Mouse (Mus musculus): ENCODE data around the gene Lmtk2. TPM values are rescaled to one million over a fixed set of nuclear protein-coding genes. Genes with fewer than 3 reads are reported as not detected.

Gene Lmtk2
- total RNA-seq, 2 experiments from 2014 or later, result 26.0 to 27.2 TPM

GRCm38 (mm10) chr5:144162813-144163517 is 62.7 kb downstream of the Lmtk2 start:
- DNase-seq, result no peak
- intact Hi-C loops (cut with DNase I), result no loop called here

DNA sequence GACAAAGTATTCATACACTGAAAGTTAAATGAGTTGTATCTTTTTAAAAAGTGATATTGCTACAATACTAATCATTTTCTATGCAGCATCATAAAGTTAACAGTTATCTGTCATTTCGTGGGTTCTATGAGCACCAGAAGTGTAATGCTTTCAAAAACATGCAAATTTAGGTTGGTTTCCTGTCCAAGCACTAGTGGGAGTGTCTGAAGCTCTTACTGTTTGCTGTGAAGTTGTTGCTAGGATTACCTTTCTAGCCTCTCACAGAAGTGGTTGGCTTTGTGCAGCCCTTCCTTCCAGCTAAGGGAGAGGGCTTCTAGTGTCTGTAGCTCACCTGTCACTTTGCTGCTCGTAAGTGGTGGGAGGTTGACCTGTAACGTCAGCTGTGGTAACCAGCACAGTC is 65.5 kb downstream of the Lmtk2 start:
- no peak for DNase-seq
- intact Hi-C loops (cut with DNase I), result no loop called here

DNA sequence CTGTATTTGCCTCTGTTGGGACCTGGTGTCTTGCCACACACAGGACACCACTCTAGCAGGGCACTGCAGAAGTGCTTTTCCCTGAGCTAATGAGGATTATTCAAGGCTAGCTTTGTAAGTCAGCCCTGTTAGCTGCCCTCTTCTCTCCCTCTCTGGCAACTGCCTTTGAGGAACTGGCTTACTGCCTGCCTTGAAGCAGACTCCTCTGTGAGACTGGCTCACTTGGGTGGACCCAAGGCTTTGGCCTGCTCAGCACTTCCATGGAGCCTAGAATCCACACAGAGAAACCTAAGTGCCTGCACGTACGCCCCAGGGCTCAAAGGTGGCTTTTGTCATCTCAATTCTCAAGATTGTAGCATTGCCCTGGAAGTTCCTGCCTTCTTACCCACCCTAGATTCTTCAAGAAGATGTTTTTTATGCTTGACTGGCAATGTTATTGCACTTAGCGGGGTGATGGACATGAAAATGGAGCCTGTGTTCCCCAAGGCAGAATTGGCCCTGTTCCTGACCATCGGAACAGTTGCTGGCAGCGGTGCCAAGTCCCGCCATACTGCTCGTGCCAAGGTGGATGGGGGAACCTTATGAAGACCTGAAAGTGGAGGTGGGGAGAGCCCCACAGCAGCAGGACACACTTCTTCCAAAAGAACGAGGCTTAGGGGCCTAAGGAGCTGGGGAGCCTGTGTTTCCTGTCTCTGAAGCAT is 69.2 kb downstream of the Lmtk2 start:
- intact Hi-C loops (cut with DNase I), result no loop called here
- DNase-seq, result no peak

GRCm38 (mm10) chr5:144173648-144174047 is 73.4 kb downstream of the Lmtk2 start:
- intact Hi-C loops (cut with DNase I), result no loop called here
- DNase-seq, result no peak

DNA sequence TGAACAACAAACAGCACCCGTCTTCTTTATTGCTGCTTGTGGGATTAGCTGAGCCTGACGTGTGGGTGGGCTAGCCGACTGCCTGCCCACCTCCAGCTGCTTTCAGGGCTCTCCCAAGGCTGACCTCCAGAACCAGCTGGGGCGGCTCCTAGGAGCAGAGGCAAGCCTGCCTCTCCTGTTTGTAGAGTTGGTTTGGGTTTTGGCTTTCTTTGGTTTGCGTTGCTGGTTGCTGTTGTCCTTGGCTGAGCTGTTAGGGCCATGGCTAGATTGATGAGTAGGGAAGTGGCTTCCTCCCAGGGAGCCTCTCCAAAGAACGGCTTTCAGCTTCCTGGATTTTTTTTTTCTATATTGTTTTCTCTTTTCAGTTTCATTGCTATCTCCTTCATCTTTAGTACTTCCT is 78.0 kb downstream of the Lmtk2 start:
- intact Hi-C loops (cut with DNase I), result no loop called here
- no peak for DNase-seq

DNA sequence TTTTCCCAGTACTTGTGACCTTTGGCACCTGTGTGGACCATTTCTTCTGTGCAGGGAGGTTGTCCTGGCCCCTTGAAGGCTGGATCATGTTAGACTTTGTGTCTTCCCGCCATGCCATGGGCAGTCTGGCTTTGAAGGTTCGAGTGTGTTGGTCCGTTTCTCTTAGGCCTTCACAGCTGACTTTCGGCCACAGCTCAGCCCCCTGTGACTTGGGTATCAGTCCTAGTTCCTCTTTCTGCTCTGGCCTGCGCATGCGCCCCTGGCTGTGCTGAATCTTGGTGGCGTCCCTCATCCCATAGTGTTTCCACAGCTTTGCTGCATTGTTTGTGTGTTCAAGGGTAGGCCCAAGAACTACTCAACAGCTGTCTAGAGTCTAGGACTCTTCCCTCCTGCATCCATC is 81.0 kb downstream of the Lmtk2 start:
- DNase-seq, result no peak
- intact Hi-C loops (cut with DNase I), result no loop called here

DNA sequence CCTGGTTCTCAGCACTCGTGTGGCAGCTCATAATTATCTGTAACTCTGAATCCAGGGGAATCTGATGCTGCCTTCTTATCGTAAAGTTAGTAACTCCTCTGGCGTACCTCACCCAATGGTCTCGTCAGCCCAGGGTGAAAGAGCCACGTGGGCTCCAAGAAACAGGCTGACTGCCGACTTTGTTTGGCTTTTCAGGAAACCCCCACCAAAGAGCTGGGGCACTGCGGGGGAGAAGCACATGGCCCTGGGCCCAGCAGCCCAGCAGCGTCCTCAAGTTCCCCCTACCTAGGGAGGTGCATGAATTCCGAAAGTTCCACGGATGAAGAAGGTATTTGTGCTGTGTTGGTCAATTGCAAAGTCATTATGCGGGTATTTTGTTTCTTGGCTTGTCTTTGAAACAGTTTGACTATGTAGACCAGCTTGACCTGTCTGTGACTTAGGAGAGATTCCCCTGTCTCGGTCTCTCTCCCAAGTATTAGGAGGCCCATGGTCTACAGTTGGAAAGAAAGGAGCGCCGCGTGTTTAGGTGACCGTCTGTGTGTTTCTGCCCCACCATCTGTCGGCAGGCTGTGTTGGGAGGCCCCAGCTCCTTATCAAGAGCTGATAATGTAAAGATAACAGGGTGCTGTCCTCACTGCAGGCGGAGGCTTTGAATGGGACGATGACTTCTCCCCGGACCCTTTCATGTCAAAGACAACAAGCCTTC is 82.5 kb downstream of the Lmtk2 start:
- intact Hi-C loops (cut with DNase I), result no loop called here
- DNase-seq, result no peak

DNA sequence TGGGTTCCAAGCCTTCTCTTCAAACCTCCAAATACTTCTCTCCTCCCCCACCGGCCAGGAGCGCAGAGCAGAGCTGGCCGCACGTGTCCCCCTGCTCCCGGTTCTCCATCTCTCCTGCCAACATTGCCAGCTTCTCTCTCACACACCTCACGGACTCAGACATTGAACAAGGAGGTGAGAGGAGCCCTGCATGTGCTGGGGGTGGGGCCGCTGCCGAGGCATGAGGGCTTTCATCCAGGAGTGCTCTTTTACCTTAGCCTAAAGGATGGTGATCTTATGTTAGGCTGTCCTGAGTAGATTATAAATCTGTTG is 83.0 kb downstream of the Lmtk2 start:
- intact Hi-C loops (cut with DNase I), result no loop called here
- DNase-seq, result no peak

GRCm38 (mm10) chr5:144183647-144184335 is 83.6 kb downstream of the Lmtk2 start:
- no peak for DNase-seq
- intact Hi-C loops (cut with DNase I), result no loop called here

- intact Hi-C loops (cut with DNase I), result no loop called here
- DNase-seq, result no peak
Observed at GRCm38 (mm10) chr5:144184350-144185045, 84.3 kb downstream of the Lmtk2 start.

- intact Hi-C loops (cut with DNase I), result no loop called here
- no peak for DNase-seq
Observed at GRCm38 (mm10) chr5:144188422-144188821, 88.2 kb downstream of the Lmtk2 start.

- no peak for DNase-seq
- intact Hi-C loops (cut with DNase I), result no loop called here
Observed at GRCm38 (mm10) chr5:144189327-144189726, 89.1 kb downstream of the Lmtk2 start.

- DNase-seq, result peak in 1 of 2 experiments; percentile 18
- intact Hi-C loops (cut with DNase I), result no loop called here
Observed at GRCm38 (mm10) chr5:144189950-144190583, 89.8 kb downstream of the Lmtk2 start, which contains the start of gene Bhlha15. Bhlha15 (plus strand) TSS chr5:144190286.

- DNase-seq, result no peak
- intact Hi-C loops (cut with DNase I), result no loop called here
Observed at GRCm38 (mm10) chr5:144191026-144191425, 90.8 kb downstream of the Lmtk2 start.

GRCm38 (mm10) chr5:144192673-144193072 is 92.4 kb downstream of the Lmtk2 start:
- intact Hi-C loops (cut with DNase I), result no loop called here
- no peak for DNase-seq

GRCm38 (mm10) chr5:144194416-144194815 is 94.2 kb downstream of the Lmtk2 start:
- intact Hi-C loops (cut with DNase I), result no loop called here
- no peak for DNase-seq

DNA sequence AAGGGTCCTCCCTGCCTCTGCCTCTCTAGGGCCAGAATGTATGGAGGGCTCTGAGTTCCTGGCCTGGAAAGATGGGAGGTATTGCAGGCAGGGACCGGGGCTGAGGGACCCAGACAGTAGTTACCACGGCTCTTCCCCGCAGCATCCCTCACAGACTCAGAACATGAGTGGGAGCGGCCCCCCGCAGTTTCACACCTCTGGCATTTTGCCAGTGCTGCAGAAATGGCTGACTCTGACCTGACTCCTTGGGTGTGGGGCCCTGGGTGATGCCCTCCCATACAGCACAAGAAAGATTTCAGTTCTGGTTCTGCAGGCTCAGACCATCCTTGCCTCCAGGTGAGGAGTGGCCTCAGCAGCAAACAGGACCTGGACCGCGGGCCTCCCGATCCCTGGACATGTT is 95.3 kb downstream of the Lmtk2 start:
- intact Hi-C loops (cut with DNase I), result no loop called here
- DNase-seq, result no peak

DNA sequence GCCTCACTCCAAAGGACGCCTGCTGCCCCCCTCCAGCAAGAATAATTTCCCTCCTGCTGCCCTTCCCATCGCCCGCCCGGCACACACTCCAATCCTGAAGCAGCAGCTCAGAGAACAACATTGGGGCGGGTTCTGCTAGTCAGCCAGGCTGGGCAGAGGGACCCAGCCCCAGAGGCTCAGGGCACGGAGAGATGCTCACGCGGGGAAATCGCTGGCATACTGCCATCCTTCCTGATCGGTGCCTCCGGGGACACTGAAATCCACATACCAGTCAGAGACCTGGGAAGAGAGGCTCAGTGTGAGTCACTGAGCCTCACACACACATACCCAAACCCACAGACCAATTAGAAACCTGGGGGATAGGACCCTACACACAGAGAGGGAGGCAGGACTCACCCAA is 100.4 kb downstream of the Lmtk2 start:
- DNase-seq, result no peak
- intact Hi-C loops (cut with DNase I), result loop anchor here (10.0 kb wide), 1 partner anchor 534 kb away; no protein-coding TSS in a partner anchor

DNA sequence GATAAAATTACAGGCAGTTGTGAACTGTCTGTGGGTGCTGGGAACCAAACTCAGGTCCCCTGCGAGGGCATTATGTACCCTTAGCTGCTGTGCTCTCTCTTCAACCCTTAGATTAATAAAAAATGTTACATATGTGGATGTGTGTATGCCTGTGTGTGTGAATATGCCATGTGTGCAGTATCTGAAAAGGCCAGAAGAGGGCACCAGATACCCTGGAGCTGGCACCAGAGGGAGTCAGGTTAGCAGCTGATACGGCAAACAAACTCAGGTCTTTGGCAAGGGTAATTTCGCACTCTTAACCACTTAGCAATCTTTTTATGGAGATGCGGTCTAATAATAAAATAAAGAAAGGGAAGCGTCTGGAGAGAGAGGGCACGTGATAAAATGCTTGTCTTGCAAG is 102.2 kb downstream of the Lmtk2 start:
- DNase-seq, result no peak
- intact Hi-C loops (cut with DNase I), result loop anchor here (10.0 kb wide), 1 partner anchor 532 kb away; no protein-coding TSS in a partner anchor

- intact Hi-C loops (cut with DNase I), result loop anchor here (10.0 kb wide), 1 partner anchor 531 kb away; no protein-coding TSS in a partner anchor
- no peak for DNase-seq
Observed at GRCm38 (mm10) chr5:144203398-144203959, 103.2 kb downstream of the Lmtk2 start.
